Mouse (Mus musculus) bone marrow macrophage, adult 2 months (primary cell): ENCODE measurements around the gene Drp2.

ENCODE experiments used
- CTCF ChIP-seq: IDR thresholded peaks from 2 replicates; pipeline ENCODE4 v1.5.1; 2012; ENCODE audit warnings: low read depth, mild to moderate bottlenecking, low read length, moderate library complexity
- POLR2A ChIP-seq: IDR thresholded peaks from 2 replicates; pipeline ENCODE4 v1.6.1; 2012; ENCODE audit warnings: mild to moderate bottlenecking, low read depth, low read length, borderline replicate concordance

DNA sequence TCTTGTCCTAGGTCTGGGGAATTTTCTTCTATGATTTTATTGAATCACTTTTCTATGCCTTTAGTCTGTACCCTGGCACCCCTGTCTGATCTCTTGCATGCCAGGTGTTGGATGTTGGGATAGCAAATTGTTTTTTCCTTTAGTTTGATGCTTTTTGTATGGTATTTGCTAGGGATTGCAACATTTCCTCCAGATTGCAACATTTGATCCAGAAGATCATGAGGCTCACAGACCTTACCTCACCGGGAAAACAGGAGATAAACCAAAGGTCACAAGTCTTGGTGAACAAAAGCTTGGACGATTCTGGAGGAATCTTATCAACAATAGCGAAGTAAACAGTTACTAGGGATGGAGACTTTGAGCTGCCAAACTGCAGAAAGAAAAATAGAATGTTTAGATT, 77.4 kb downstream of the Drp2 start:
- no peak for TF ChIP-seq POLR2A
- no peak for TF ChIP-seq CTCF
